Mouse (Mus musculus) granulocyte monocyte progenitor cell, adult 5-6 weeks (primary cell): ENCODE data around the gene Ccl7. TPM values are rescaled to one million over a fixed set of nuclear protein-coding genes. Genes with fewer than 3 reads are reported as not detected.

Experiments
- ATAC-seq: replicated peaks from 2 replicates; pipeline ENCODE4 v1.8.0; 2016; ENCODE audit warnings: mild to moderate bottlenecking, moderate TSS enrichment, inconsistent platforms; ENCODE audit not compliant: poor library complexity, severe bottlenecking
- total RNA-seq, 2 experiments: library from RNA; stranded (forward) in 1 of 2; stranded (reverse) in 1 of 2; fragments of 200-712, 200-1000 nt in 1 of 2; fragments of >200 nt in 1 of 2; fragmentation: Nextera tagmentation in 1 of 2; gene quantifications; 2 replicates each; pipeline ENCODE4 v1.2.3; 2014 to 2017

Ccl7 gene
- total RNA-seq, 2 experiments from 2014 or later: not detected

DNA sequence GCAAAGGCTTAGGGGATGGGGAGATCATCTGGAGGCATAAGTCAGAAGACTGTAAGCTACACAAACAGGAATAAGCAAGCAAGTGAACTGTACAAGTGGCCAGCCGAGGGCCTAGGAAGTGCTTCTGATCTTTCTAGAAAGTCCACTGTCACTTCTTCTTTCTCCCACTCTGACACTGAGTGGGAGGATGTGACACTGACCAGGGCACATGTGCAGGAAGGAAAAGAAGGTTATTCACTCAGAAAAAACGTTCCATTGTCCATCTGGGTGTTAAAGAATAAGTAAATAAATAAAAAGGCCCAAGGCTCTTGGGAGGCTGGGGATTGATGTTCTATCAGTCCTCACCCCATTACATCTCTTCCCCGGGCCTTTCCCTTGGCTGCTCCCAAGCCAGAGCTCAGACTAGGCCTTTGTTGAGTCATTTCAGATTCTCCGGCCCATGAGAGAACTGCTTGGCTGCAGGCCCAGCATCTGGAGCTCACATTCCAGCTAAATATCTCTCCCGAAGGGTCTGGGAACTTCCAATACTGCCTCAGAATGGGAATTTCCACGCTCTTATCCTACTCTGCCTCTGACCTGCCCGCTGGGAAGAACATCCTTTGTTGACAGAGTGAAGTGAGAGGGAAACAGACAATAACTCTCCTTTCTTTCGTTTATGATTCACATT is 12.7 kb upstream of the Ccl7 start:
- no peak for ATAC-seq

DNA sequence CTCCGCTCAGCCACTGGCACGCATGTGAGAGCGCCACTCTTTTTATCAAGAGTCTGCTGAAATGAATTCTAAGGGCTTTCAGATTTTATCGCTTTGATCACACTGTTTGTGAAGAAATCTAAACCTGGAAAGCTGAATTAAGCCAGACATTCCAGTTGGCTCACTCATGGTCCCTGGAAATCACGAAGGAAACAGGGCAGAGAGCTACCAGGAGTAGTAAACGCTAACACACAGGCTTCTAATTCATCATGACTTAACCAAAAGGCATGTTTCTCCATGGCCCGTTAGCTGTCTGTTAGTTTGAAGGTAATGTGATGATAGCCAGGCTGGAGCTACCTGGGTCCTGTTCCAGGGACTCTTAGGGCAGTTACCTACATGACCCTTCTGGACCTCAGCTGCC is 11.1 kb upstream of the Ccl7 start:
- no peak for ATAC-seq

DNA sequence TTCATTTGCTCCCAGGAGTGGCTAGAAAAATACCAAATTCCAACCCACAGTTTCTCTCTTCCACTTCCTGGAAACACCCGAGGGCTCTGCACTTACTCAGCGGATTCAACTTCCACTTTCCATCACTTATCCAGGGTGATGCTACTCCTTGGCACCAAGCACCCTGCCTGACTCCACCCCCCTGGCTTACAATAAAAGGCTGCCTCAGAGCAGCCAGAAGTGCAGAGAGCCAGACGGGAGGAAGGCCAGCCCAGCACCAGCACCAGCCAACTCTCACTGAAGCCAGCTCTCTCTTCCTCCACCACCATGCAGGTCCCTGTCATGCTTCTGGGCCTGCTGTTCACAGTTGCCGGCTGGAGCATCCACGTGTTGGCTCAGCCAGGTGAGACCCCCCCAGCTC is 10.2 kb upstream of the Ccl7 start, which contains the start of gene Ccl2:
Gene Ccl2 (plus strand): TSS at position 216 of the 400 bp plus-strand sequence.
- peak; percentile 90 for ATAC-seq

DNA sequence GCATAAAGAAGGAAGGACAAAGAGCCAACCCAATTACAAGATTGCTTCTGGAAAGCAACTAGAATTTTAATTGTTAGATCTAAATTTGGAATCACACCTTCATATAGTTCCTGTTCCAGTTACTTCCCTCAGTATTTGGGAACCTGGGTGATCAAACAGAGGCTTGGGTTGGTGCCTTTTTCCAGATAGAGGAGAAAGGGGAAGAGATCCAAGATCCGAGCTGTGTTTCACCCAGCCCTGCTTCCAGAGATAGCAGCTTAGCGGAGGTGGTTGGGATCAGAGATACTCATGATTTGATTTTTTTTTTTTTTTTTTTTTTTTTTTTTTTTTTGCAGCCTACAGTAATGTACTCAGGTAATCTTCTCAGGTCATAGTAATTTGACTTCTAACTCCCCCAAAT is 9.7 kb upstream of the Ccl7 start:
- no peak for ATAC-seq

DNA sequence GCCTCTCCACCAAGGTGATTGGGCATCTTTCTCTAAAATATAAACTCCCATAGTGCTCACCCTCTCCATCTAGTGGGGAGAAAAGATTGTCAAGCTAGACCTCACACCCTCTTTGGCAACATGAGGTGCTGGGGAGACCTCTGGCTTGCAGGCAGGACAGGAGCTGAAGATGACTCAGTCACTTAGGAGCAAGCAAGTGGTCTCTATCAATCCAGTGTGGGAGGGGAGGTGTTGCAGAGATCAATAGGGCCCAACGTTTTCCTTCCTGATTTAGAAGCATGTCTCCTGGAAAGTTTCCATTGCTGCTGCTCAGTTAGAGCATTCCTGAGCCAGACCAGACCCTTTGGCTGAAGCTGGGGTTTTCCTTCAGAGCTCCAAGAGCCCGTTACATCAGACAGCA is 7.0 kb upstream of the Ccl7 start, which contains the start of gene Gm17268:
Gene Gm17268 (minus strand): TSS at position 28 of the 400 bp plus-strand sequence.
- ATAC-seq: no peak

DNA sequence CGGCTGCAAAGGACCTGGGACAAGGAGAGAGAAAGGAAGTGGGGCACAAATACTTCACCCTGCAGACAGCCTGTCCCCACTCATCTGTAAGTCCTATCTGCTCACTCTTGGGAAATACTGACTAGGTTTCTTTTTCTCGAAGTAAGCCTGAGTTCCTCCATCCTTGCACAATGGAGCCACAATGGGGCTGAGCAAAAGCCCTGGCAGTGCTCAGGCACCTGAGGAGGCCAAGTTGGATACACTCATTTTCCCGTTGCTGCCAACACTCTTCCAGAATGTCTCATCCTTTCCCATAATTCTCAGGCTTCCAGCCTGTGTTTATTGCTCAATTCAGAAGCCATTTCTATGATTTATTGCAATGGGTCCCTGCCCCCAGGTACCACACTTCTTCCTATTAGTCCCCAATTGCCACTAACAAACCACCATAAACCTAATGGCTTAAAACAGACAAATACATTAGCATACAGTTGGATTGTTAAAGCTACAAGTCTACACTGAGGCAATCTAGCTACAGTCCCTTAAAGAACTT is 6.3 kb upstream of the Ccl7 start:
- peak; percentile 47 for ATAC-seq

DNA sequence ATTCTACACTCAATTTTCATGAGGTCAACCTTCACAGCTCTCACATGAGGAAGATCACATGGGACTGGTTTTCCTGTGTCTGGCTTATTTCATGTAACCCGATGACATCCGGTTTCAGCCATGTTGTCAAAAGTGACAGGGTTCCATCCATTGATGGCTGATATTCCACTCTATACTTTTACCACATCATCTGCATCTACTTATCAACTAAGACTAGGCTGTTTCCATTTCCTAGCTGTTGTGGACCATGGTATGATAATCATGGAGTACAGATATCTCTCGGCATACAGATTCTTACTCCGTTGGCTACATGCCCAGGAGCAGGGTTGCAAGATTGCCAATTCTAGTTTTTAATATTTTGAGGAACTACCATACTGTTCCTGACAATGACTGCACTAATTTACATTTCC is 3.8 kb upstream of the Ccl7 start:
- peak; percentile 55 for ATAC-seq

DNA sequence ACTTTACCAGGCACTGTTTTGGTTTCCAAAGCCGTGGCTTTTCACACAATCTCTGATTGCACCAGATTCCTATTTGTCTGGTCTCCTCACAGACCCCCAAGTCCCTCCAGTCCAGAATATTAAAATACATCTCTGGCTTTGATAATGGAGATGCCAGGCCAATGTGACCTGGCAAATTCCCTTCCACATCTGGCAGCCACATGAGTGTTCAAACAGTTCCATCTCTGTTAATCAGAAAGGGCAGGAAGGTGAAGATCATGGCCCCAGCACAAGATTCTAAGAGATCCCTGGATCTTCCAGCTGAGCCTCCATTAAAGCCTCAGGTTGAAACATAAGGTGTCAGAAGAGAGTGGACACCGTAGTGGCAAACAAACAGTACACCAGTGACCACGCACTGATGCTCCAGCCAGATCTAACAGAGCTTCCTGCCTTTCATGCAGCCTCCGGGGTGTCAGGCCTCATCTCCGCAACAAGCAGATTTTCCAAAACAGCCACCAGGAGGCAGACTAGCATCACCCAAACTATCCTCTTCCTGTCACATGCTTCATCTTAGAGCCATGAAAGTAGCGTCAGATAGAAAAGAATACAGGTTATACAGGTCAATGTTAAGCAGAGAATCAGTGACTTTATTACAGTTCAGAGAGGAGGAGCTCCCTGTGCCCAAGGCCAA is 2.4 kb downstream of the Ccl7 start:
- peak; percentile 86 for ATAC-seq

DNA sequence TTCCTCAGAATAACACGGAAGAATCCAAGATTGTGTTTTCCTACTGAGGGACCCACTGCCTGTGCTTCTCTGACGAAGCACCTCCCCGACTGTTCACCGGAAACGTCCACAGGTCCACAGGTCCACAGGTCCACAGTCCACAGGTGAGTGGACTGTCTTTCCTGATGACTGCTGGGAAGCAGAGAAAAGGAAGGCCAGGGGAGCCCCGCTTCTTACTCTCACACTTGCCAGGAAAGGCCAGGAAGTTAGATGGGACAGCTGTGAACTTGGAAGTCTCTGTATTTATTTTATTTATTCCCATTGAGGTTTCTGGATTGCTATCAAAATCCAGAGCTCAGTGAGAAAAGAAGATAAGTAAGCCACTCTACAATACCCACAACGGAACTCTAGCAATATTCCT is 8.3 kb downstream of the Ccl7 start:
- ATAC-seq: no peak

DNA sequence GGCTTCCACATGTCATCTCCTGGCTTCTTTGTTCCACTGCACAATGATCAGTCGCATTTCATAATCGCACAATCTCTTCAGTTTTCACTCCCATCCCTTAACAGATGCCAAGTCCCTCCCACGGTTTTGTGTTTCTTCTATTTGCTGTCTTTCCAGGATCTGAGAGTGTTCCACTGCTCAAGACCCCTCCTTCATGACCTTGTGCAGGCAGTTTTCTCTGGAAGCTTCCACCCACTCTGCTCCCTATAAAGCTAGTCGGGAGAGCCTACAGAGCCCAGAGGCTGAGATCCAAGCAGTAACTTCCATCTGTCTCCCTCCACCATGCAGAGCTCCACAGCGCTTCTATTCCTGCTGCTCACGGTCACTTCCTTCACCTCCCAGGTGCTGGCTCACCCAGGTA is 12.1 kb downstream of the Ccl7 start, which contains the start of gene Ccl11:
Gene Ccl11 (plus strand): TSS at position 178 of the 400 bp plus-strand sequence.
- ATAC-seq: no peak

DNA sequence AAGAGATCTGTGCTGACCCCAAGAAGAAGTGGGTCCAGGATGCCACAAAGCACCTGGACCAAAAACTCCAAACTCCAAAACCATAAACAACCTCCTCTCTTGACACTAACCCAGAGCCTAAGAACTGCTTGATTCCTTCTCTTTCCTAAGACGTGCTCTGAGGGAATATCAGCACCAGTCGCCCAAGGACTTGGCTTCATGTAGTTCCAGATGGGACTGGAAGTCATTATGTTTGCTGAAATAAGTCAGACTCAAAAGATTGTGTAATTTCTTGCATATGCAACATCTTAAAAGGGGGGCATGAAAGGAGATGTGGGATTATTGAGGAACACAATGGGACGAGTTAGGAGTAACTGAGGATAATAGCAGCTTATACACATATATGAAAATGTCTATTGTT is 16.7 kb downstream of the Ccl7 start:
- ATAC-seq: no peak

DNA sequence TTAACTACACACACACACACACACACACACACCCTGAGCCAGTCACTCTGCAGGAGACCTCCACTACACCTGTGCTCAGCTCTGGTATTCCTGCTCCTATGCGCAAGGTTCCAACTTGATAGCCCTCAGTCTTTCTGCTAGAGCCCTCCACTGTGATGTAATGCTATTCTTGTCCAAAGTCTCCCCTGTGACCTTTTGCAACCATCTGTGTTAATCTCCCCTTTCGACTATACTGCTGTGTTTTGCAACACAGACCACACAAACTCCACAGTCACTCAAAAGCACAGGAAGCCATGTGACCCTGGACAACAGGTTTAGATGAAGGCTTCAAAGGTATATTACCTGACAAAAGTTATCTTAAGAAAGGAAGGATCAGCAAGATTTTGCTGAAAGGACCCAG is 17.9 kb downstream of the Ccl7 start:
- no peak for ATAC-seq

DNA sequence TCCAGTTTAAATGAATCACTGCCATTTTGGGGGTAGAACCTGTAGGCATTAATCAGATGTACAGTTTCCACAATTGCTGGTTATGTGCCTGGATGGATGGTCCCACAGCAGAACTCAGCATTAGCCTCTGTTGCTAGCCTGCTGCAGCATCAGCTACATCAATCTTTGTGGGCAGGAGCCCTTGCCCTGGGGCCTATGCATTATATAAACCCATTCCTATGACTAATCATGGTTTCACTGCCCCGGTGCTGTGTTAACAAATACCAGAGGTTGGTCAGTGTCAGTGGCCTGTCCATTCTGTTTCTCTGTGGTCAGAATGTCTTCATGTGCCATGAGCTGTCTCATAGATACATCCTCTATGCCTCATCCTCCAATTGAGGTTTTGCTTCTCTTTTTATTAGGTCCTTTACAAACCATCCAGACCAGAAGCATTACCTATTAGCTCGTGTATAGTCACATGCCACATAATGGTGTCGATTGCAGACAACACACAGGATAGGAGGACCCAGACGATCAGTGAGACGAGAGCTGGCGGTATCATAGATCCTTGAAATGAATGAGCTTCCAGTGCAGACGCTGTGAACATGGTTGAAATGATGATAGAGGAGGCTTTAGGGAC is 21.6 kb downstream of the Ccl7 start:
- no peak for ATAC-seq

DNA sequence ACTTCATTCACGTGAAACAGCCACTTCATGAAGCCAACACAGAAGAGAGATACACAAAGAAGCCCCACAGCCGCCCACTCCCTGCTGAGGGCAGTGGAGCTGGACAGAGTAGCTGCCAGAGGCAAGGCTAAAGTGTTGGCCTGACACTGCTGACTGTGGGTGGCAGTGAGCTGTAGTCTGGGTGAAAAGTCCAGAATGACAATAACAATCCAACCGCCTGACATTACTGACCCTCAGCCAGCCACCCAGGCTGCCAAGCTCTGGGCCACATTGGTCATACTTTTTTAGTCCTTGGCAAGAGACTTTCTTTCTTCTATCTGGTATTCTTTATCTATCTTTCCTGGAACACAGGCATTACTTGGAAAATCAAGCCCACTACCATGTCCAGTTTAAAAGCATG is 25.6 kb downstream of the Ccl7 start:
- ATAC-seq: no peak

DNA sequence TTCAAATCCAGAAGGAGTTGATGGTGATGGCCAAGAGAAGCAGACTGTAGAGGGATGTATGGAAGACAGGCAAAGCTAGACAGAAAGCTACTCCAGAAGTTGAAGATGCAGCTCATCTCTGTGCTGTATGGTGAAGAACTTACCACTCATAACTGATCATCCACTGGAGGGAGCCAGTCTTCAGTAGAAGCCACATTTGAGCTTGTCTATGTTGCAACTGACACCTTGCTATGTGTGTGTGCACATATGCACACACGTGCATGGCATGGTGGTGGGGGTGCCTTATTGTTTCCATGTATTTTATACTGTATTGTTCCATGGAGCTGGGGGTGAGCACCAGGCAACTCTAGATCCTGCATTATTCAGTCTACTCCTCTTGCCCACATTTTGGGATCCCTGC is 26.9 kb downstream of the Ccl7 start:
- ATAC-seq: peak; percentile 62

DNA sequence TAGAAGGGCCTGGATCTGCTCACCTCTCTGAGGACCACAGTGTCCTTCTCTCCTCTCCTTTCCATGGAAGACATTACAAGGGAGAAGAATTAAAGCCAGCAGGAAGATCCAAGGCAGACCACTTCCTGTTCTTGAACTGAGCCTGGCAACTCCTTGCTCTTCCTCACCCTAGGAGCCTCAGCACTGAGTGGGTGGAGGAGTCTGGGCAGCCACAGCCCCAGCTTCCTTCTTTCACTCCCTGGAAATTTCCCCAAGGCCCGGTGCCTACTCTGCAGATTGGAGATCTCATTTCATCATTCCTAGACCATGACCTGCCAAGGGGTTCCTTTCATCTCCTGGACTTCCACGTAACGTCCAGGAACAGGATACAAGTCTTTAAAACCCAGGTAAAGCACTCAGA is 27.5 kb downstream of the Ccl7 start:
- peak; percentile 53; the same call in 1 of the 2 replicates for ATAC-seq

DNA sequence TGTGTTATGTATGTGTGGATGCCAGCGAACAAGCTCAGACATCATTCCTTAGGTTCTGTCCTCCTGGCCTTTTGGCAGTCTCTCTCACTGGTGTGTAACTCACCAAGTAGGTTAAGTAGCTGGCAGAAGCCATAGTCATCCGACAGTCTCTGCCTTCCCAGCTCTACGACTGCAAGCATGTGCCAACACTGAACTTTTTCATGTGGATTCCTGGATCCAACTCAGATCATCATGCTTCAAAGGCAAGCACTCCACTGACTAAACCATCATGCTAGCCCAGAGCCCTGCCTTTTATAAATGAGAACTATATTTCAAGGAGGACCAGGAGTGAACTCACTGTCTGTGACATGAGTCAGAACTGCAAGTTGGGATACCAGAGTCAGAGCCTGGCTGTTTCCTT is 28.2 kb downstream of the Ccl7 start:
- ATAC-seq: no peak

DNA sequence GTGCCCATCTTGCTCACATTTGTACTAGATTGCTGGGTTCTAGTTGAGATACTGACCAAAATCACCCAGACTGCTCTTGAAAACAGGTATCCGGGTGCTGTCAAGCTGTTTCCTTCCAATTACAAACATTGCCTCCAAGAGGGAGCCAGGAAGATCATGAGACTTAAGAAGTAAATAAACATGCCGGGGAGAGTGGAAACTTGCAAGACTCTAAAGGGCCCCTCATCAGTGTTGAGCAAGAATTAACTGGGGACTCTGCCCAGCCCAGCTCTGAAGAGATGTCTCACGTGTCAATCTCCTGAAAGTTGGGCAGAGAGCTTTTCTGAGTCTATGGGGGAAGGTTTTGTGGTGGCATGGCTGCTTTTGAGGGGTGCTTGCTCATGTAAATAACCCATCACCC is 31.5 kb downstream of the Ccl7 start:
- no peak for ATAC-seq

DNA sequence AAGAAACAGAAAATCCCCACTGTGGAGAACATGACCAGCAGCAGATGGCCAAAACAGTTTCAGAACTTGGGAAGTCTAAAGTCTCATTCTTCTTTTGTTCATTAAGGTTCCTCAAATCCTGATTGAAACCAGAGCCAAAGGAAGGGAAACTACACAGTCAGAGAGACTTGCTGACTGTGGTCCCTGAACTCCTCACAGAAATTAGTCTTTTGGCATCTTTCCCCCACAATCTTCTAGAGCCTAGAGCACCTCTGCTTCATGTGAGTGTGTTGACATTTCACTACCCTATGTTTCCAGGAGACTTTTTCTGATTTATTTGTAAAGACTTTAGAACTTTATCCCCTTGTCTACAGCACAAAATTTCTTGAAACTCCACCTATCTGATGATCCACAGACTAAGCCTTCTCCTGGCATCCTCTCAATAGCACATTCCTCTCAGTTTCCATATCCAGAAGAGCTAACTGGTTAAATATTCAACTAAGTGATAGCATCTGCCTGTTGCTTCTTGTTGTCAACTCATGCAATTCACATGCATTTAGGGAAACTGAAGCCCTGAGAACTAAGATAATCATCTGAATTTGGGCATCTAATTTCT is 32.7 kb downstream of the Ccl7 start:
- peak; percentile 37; the same call in 1 of the 2 replicates for ATAC-seq

DNA sequence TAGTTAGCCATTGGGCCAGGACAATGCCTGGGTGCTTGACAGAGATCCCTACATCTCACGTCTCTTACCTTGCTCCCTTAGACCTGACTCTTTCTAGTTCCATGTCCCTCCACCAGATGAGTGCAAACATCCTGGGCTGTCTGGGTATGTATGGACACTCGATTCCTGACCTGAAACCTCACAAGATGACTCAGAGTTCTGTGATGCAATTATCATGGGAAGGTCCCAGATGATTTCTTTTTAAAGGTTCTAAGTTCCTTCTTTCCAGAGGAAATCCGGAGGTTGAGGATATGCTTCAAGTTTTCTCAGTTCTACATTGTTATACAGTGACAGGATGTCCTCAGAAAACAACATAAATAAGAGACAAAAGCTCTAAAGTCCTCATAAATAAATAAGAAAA is 35.4 kb downstream of the Ccl7 start:
- no peak for ATAC-seq

DNA sequence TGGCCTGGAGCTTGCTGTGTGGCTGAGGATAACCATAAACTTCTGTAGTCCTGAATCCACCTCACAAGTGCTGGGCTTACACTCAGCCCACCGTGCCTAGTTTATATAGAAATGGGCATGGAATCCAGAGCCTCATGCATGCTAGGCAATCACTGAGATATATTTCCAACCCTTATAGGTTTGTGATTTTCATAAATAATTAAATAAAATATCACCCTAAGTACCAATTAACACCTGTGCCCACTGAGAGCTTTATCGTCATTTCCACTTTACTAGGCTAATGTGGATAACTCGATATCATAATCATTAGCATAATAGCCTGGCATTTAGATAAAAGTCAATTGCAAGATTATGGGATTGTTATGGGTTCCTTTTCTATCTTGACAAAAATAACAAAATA is 38.8 kb downstream of the Ccl7 start:
- ATAC-seq: no peak
